Mouse (Mus musculus) gastrocnemius, postnatal 10 days (tissue): ENCODE measurements at regions not wholly inside any gene's neighbourhood (a gene's known extent, or its start where the extent isn't known, plus 50 kb on each side); places are given as distances from the start of the nearest gene placed in this dataset.
A peak's percentile ranks its signal among the peaks of the same experiment; 100 is the strongest.
"Not testable (repeated sequence)": the region's sequence is repeated elsewhere in the genome, so short reads cannot be mapped to it uniquely, and the experiment has no call there.

Source experiments
- DNase-seq: peaks from one replicate; pipeline ENCODE4 v3.0.0; 2021; ENCODE audit warnings: mixed read lengths

- no peak for DNase-seq
These were observed 452.8 kb upstream of the Jmjd1c start for GRCm38 (mm10) chr10:66643160-66643559.

- DNase-seq = peak; percentile 7
These were observed 438.4 kb upstream of the Jmjd1c start for GRCm38 (mm10) chr10:66657520-66657919.

DNA sequence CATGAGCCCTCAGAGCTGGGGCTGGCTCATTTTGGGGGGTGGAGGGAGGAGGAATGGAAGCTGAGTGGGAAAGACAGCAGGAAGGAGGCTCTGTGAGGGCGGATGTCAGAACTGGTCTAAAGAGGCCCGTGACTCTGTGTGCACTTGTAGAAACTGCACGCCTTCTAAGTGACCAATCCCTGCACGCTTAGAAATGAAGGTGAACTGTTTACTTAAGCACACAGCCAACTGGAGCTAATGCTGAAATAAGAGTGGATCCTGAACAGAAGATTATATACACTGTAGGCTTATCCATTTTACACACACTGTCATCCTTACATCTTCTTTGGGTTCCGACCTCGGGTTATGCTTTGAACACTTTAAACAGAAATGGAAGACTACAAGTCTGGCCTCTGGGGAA is 412.8 kb upstream of the Jmjd1c start:
- DNase-seq = no peak

GRCm38 (mm10) chr10:66689196-66689595 is 406.7 kb upstream of the Jmjd1c start:
- DNase-seq = not testable (repeated sequence)

- DNase-seq = no peak
These were observed 401.2 kb upstream of the Jmjd1c start for GRCm38 (mm10) chr10:66694549-66695285.

- DNase-seq = not testable (repeated sequence)
These were observed 381.0 kb upstream of the Jmjd1c start for GRCm38 (mm10) chr10:66714926-66715325.

- DNase-seq = no peak
These were observed 378.0 kb upstream of the Jmjd1c start for GRCm38 (mm10) chr10:66717909-66718308.

- no peak for DNase-seq
These were observed 376.1 kb upstream of the Jmjd1c start for GRCm38 (mm10) chr10:66719796-66720195.

DNA sequence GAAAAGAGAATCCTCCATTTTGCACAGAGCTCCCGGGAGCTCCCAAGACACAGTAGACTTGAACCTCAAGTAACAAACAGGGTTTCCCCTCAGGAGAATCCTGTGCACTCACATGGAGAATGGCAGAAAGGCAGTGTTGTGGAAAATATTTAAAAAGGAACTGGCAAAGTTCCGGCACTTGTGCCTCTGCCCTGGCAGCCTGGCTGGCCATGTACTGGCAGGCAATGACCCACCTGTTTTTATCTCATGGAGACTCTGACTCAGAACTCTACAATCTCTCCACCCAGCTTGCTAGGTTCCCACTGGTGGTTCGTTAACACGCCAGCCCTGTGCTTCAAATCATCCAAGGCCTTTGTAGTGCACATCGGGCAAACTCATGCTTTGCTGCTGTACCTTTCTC is 362.3 kb upstream of the Jmjd1c start:
- DNase-seq = no peak

- no peak for DNase-seq
These were observed 361.1 kb upstream of the Jmjd1c start for GRCm38 (mm10) chr10:66734853-66735252.

GRCm38 (mm10) chr10:66739017-66739416 is 356.9 kb upstream of the Jmjd1c start:
- DNase-seq = no peak

DNA sequence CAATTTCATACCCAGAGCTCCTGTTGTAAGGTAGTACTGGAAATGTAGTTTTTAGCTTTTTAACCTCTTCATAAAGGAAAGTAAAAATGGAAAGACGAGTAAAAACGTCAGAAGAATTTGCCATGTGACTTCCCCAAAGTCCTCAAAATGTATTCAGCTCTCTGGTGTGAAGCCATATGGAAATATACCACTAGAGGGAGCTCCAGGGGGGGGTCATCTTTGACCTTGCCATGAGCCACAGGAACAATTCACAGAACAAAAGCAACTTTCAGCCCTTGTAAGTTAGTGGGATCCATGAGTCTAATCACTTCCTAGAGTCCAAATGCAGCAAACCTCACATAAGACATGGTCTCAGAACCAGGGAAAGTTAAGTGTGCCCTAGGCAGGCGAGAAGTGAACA is 354.1 kb upstream of the Jmjd1c start:
- DNase-seq = no peak

GRCm38 (mm10) chr10:66743254-66743653 is 352.7 kb upstream of the Jmjd1c start:
- DNase-seq = no peak

GRCm38 (mm10) chr10:66745871-66746270 is 350.1 kb upstream of the Jmjd1c start:
- no peak for DNase-seq

DNA sequence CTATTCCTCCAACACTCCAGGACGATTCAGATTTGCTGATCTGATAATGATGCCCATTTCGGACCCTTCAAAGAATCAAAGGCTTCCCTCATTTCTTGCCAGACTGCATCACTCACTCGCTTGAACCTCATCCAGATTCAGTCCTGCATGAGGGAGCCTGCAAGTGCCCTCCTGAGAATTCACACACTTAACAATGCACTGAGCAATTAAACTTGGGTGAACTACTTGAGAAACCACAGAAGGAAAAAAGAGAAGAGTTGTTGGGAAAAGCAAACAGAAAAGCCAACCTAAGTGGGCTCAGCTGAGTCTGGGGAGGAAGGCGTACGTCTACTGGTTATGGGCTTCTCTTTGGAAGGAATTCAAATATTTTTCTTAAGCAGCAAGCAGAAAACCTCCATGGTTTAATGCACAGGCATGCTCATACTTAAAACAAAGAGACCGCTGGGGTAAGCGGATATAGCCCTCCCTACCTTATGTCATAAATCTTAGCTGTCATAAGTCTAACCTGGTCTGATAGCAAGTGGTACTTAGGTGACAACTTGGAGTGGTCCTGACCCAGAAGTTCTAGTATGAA is 343.6 kb upstream of the Jmjd1c start:
- DNase-seq = no peak

DNA sequence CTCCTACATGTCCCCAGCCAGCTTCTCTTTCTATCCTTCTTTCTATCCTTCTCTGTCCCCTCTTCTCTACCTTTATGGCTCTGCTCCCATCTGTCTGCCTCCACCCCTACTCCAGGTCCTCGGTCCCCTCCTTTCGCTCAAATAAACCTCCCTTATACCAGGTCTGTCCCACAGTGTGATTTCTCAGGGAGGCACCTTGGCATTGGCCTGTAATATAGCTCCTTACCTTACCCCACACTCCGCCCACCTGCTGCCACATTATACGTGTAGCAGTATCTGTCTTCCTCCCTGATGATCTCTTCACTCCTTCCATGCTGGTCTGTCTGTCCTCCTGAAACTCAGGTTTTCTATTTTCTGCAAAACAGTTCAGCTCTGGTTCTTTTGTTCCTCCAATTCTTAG is 339.1 kb upstream of the Jmjd1c start:
- no peak for DNase-seq

GRCm38 (mm10) chr10:66770161-66771030 is 325.5 kb upstream of the Jmjd1c start:
- no peak for DNase-seq

DNA sequence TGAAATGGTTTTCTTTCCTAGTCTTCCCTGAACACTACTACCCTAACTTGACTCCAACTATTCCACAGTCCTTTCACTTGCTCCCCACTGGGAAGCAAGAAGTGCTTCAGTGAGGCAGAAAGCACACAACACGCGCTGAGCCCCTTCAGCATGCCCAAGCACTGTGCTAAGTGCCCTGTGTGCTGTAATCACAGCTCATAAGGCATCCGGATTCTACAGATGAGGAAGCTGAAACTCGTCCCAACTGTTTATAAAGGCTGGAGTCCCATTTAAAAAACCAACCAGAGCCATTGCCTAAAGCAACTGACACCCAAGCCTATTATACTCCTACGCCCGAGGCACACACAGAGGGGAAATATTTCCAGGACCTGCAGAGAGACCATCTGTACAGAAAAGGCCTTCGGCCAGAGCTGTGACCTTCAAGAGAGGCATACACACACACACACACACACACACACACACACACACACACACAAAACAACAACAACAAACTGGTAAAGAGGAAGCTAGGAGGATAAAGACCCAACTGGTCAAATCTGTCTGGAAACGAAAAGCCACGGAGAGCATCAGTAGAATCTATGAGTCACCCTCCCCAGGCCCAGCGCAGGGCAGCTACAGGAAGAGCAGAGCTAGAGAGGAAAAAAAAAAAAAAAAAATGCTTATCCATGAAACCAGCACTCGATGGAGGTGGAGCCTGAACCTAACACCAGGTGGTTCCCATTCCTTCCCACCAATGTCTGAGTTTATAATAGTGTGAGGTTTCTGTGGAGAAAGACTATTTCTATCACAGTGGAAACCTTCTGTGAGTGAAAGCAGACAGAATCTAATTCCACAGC is 315.4 kb upstream of the Jmjd1c start:
- no peak for DNase-seq

DNA sequence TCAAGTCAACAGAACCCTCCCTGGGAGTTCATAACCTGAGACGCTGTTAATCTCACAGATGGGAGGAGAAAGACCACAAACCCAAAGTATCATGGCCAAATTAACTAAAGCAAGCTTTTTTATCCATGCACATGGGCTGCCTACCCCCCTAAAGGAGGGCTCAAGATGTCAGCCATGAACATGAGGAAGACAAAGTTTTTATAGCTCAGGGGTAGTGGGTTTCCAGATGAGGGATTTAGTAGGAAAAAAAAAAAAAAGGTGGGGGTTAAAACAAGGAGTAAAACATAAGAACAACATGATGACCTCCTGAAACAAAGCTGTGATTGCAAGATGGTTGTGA is 314.8 kb upstream of the Jmjd1c start:
- DNase-seq = no peak

DNA sequence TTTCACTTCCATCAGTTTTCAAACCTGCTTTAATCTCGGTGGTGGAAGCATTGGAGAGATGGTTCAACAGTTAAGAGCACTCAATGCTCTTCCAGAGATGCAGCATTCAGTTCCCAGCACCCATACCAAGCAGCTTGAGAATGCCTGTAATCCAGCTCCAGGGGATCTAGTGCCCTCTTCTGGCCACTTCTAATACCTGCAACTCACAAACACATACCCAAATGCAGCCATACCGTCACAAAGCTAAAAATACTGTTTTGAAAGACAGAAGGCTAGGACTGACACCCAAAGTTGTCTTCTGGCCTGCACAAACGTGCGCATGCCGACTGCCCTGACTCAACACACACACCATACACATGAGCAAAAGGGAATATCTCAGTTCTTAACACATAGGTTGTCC is 313.9 kb upstream of the Jmjd1c start:
- DNase-seq = no peak

GRCm38 (mm10) chr10:66787812-66788211 is 308.1 kb upstream of the Jmjd1c start:
- DNase-seq = no peak

DNA sequence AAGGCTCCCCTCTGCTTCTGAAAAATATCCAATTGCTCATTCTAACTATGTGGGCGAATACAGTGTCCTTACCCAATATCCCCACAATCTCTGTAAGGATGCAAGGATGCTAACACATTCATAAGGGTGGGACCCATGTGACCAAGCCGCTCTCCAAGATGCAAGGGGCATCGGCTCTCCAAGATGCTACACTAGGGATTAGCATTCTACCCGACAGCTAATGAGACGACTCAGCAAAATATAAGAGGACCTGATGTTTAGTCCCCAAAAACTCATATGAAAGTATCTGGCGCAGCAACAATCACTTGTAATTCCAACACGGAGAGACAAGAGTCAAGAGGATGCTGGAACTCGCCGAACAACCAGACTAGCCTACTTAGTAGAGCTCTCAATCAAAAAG is 299.6 kb upstream of the Jmjd1c start:
- DNase-seq = no peak

- no peak for DNase-seq
These were observed 293.2 kb upstream of the Jmjd1c start for GRCm38 (mm10) chr10:66802691-66803090.
